Mouse (Mus musculus) ES-E14 (cell line): Measurements from ENCODE around the gene Sucla2. TPM values are rescaled to one million over a fixed set of nuclear protein-coding genes. Genes with fewer than 3 reads are reported as not detected.
A peak's percentile ranks its signal among the peaks of the same experiment; 100 is the strongest.
"Not testable (repeated sequence)": the region's sequence is repeated elsewhere in the genome, so short reads cannot be mapped to it uniquely, and the experiment has no call there.

Source experiments
- DNase-seq: peaks from one replicate; pipeline ENCODE4 v3.0.0-alpha.2; 2013; ENCODE audit warnings: low read depth, low spot score
- H3K27ac ChIP-seq: 2 replicates; pipeline ENCODE4 v1.5.1; 2012; ENCODE audit warnings: low read depth, mild to moderate bottlenecking, low read length, moderate library complexity, mixed read lengths; ENCODE audit not compliant: poor library complexity, insufficient read depth, severe bottlenecking
- H3K36me3 ChIP-seq: 2 replicates; pipeline ENCODE4 v1.6.1; 2012; ENCODE audit warnings: mild to moderate bottlenecking, low read length, moderate library complexity, mixed read lengths; ENCODE audit not compliant: control insufficient read depth, poor library complexity, insufficient read depth, severe bottlenecking
- H3K4me1 ChIP-seq, 2 experiments: fragments of 150-350 bp in 1 of 2; sonication (generic) in 1 of 2; 2 replicates each; pipeline ENCODE4 v1.6.1; 2012; ENCODE audit warnings: low read length in 2 of 2, mild to moderate bottlenecking in 1 of 2, mixed read lengths in 1 of 2; ENCODE audit not compliant: control insufficient read depth in 2 of 2, insufficient read depth in 2 of 2, poor library complexity in 1 of 2
- H3K4me3 ChIP-seq, 2 experiments: fragments of 150-350 bp in 1 of 2; sonication (generic) in 1 of 2; 2 replicates each; pipeline ENCODE4 v1.5.1; 2012; ENCODE audit warnings: low read length in 2 of 2, low read depth in 1 of 2, mild to moderate bottlenecking in 1 of 2, mixed read lengths in 1 of 2; ENCODE audit not compliant: insufficient read depth in 1 of 2, poor library complexity in 1 of 2, severe bottlenecking in 1 of 2
- H3K9ac ChIP-seq: 2 replicates; pipeline ENCODE4 v1.6.1; 2012; ENCODE audit warnings: low read depth, mild to moderate bottlenecking, low read length, mixed read lengths; ENCODE audit not compliant: poor library complexity, insufficient read depth, severe bottlenecking
- H3K9me3 ChIP-seq: fragments of 150-350 bp; sonication (generic); 2 replicates; pipeline ENCODE4 v1.6.1; 2012; ENCODE audit warnings: low read depth, mild to moderate bottlenecking, low read length; ENCODE audit not compliant: control insufficient read depth, insufficient read depth
- CHD2 ChIP-seq: IDR thresholded peaks from 2 replicates; pipeline ENCODE4 v1.6.1; 2014; ENCODE audit warnings: mild to moderate bottlenecking, low read depth, low read length, inconsistent platforms
- HCFC1 ChIP-seq: IDR thresholded peaks from 2 replicates; pipeline ENCODE4 v1.6.1; 2012; ENCODE audit warnings: low read length, inconsistent platforms, borderline replicate concordance; ENCODE audit not compliant: insufficient read depth
- MAFK ChIP-seq: IDR thresholded peaks from 2 replicates; pipeline ENCODE4 v1.6.1; 2014; ENCODE audit warnings: mild to moderate bottlenecking, low read depth, low read length, inconsistent platforms; ENCODE audit not compliant: insufficient read depth
- ZC3H11A ChIP-seq: IDR thresholded peaks from 2 replicates; pipeline ENCODE4 v1.6.1; 2012; ENCODE audit warnings: low read depth, mild to moderate bottlenecking, inconsistent platforms, low read length, borderline replicate concordance
- ZNF384 ChIP-seq: IDR thresholded peaks from 2 replicates; pipeline ENCODE4 v1.6.1; 2012; ENCODE audit warnings: low read depth, low read length, inconsistent platforms
- in situ Hi-C, 2 experiments: fragments of 600-800 bp; cut with MboI; formaldehyde crosslinking; loops; one replicate each; pipeline ENCODE4 v1.15.1; 2025; ENCODE audit warnings: low sequenced_read_pairs in 2 of 2, inconsistent platforms in 1 of 2; ENCODE audit not compliant: unreplicated experiment in 2 of 2
- total RNA-seq: library from RNA; depleted of rRNA; stranded (reverse); fragments of 300-350 nt; gene quantifications from 2 replicates; pipeline ENCODE4 v1.2.3, GENCODE M21; 2012

Gene Sucla2
- total RNA-seq, 1 experiment, result 35.0 TPM

GRCm38 (mm10) chr14:73553122-73553696, 28.1 kb downstream of the Sucla2 start:
- H3K36me3 ChIP-seq, result peaks cover 4% of the 10 kb centered on the region; the same call in 1 of the 2 replicates
- in situ Hi-C loops, result no loop called here
- H3K9me3 ChIP-seq, result no peaks in the 10 kb centered on the region
- 0 out of 4 replicates have a peak, but pooled peaks cover 0 to 7% of the 10 kb centered on the region in 2 experiments for H3K4me1 ChIP-seq
- no peak for DNase-seq
- H3K27ac ChIP-seq, result no peak overlapping the region; the same call in 1 of the 2 replicates
- TF ChIP-seq ZNF384 (no peak), MAFK (no peak), HCFC1 (no peak), CHD2 (no peak), ZC3H11A (no peak)
- peak overlapping the region; percentile 83 to 98 for H3K4me3 ChIP-seq
- H3K9ac ChIP-seq, result peak overlapping the region; percentile 94

GRCm38 (mm10) chr14:73569831-73570230, 44.7 kb downstream of the Sucla2 start:
- DNase-seq, H3K27ac ChIP-seq, H3K36me3 ChIP-seq, H3K4me3 ChIP-seq, H3K9me3 ChIP-seq, H3K9ac ChIP-seq, H3K4me1 ChIP-seq, in situ Hi-C loops: not testable (repeated sequence)

GRCm38 (mm10) chr14:73571143-73571542, 46.0 kb downstream of the Sucla2 start:
- Histone ChIP-seq H3K4me1 (no peaks in the 10 kb centered on the region), H3K36me3 (0 out of 2 replicates have a peak, but pooled peaks cover 1% of the 10 kb centered on the region), H3K4me3 (no peak overlapping the region), H3K9ac (no peak overlapping the region), H3K9me3 (no peaks in the 10 kb centered on the region), H3K27ac (no peak overlapping the region)
- in situ Hi-C loops, result no loop called here
- TF ChIP-seq HCFC1, result no peak
- no peak for TF ChIP-seq ZNF384
- no peak for TF ChIP-seq CHD2
- no peak for TF ChIP-seq MAFK
- TF ChIP-seq ZC3H11A, result no peak
- no peak for DNase-seq

DNA sequence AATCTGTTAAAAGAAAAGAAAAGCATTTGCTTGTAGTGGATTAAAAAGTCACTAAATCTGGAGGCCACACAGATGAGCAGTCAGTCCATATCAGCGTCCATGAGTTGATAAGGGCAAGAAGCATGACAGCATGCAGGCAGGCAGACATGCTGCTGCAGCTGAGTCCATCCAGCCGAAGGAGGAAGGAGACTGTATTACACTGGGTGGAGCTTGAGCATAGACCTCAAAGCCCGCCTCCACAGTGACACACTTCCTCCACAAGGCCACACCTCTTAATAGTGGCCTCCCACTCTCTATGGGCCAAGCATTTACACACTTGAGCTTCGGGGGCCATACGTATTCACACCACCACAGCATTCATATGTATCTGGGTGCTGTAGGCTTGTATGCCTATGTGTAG, 48.9 kb downstream of the Sucla2 start:
- H3K36me3 ChIP-seq, result peaks cover 4% of the 10 kb centered on the region
- no peak for TF ChIP-seq MAFK
- H3K4me1 ChIP-seq, result no peaks in the 10 kb centered on the region
- no peaks in the 10 kb centered on the region for H3K9me3 ChIP-seq
- in situ Hi-C loops, result no loop called here
- DNase-seq, result no peak
- H3K4me3 ChIP-seq, result no peak overlapping the region
- H3K27ac ChIP-seq, result no peak overlapping the region
- H3K9ac ChIP-seq, result no peak overlapping the region

DNA sequence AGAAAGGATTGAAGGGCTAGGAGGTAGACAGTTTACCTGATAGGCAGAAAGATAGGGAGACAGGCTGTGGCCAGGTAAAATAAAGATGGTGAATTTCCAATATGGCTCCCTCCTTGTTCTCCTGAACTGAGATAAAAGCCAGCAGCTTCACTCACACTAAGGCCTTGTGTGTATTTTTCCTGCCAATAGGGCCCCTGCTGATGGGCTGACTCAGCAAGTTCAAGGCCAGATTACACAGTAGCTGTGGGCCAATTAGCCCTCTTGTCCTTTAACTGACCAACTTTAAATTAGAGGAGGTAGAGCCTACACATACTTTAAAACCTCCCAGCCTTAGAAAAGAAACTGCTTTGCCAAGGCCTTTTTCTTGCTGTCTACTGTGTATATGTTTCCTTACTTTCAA, 51.2 kb downstream of the Sucla2 start:
- Histone ChIP-seq H3K9me3 (no peaks in the 10 kb centered on the region), H3K4me1 (no peaks in the 10 kb centered on the region), H3K36me3 (peaks cover 2% of the 10 kb centered on the region), H3K4me3 (no peak overlapping the region), H3K9ac (no peak overlapping the region), H3K27ac (peak overlapping the region; percentile 43; the same call in 1 of the 2 replicates)
- no peak for DNase-seq
- TF ChIP-seq MAFK (peak; percentile 74), ZNF384 (no peak), HCFC1 (no peak)
- in situ Hi-C loops, result no loop called here
